9 mouse cellular contexts compared by ENCODE assay signal in genomic region chr3:100031291-100031690, GRCm38 (mm10).
DNase-seq lines count a peak whose midpoint lies in the region; ATAC-seq and TF ChIP-seq lines count a peak whose summit lies in the region.
"Had no signal": no experiment of that assay in that cellular context is flagged by ENCODE, and none has a peak within 500 bp of the region (broad histone marks: within the 10 kb centered on the region; RNA-seq: fewer than 3 reads in every experiment).

No protein-coding gene starts in this region.

- no peak overlapping the region for H3K4me2 ChIP-seq in kidney, embryonic 15.5 days
- H3K4me2 ChIP-seq: limb, embryonic 15.5 days had no signal

- H3K27ac ChIP-seq in kidney, embryonic 15.5 days, result no peak overlapping the region
- no peak overlapping the region for H3K27ac ChIP-seq in midbrain, embryonic 10.5 days (replicated peaks)
- H3K27ac ChIP-seq: limb, embryonic 15.5 days had no signal

- peak; percentile 66 for ATAC-seq in cerebellum, adult (ENCODE audit: insufficient number of reproducible peaks, low FRiP score, low TSS enrichment)
- ATAC-seq in kidney, embryonic 15.5 days (replicated peaks; ENCODE audit: low FRiP score), result 0 out of 2 replicates have a peak, but pooled peaks have one; percentile 22

- peak; percentile 39; the same call in 1 of the 2 replicates for TF ChIP-seq CTCF in brain, embryonic 14.5 days (IDR thresholded peaks at IDR 0.05; ENCODE audit: borderline replicate concordance, extremely low read depth, insufficient read depth, insufficient read length)

- no peak overlapping the region for H3K4me3 ChIP-seq in kidney, embryonic 15.5 days (replicated peaks)
- H3K4me3 ChIP-seq in midbrain, embryonic 10.5 days, result no peak overlapping the region
- H3K4me3 ChIP-seq: limb, embryonic 15.5 days had no signal

- H3K4me1 ChIP-seq in kidney, embryonic 15.5 days, result no peaks in the 10 kb centered on the region
- H3K4me1 ChIP-seq in midbrain, embryonic 10.5 days, result no peaks in the 10 kb centered on the region

- DNase-seq in cerebellum, adult 11 months, result no peak
- DNase-seq in kidney, adult 9 months, result no peak
- DNase-seq in brain, embryonic 14.5 days (ENCODE audit: low read depth), result peak; percentile 45
- peak; percentile 12 for DNase-seq in midbrain, embryonic 10.5 days (ENCODE audit: low spot score)
- DNase-seq in T-cell, adult 2 months (ENCODE audit: low spot score), result no peak
- no peak for DNase-seq in gastrocnemius, postnatal 10 days

- H3K9me3 ChIP-seq in kidney, embryonic 15.5 days (replicated peaks), result no peaks in the 10 kb centered on the region
- no peaks in the 10 kb centered on the region for H3K9me3 ChIP-seq in midbrain, embryonic 10.5 days (replicated peaks)
- H3K9me3 ChIP-seq: limb, embryonic 15.5 days had no signal

- no peak for TF ChIP-seq POLR2A in brain, embryonic 14.5 days (IDR thresholded peaks at IDR 0.05; ENCODE audit: borderline replicate concordance, extremely low read depth, insufficient read depth, insufficient read length, poor library complexity, severe bottlenecking)

- 49% methylated on average over 4 of the region's 4 CpGs for WGBS in kidney, embryonic 15.5 days
- WGBS in midbrain, embryonic 10.5 days, result 53% methylated on average over 4 of the region's 4 CpGs

- no peaks in the 10 kb centered on the region for H3K27me3 ChIP-seq in kidney, embryonic 15.5 days
- no peaks in the 10 kb centered on the region for H3K27me3 ChIP-seq in midbrain, embryonic 10.5 days (ENCODE audit: low read depth, poor library complexity, severe bottlenecking)
- H3K27me3 ChIP-seq: limb, embryonic 15.5 days had no signal

- H3K36me3 ChIP-seq in kidney, embryonic 15.5 days, result no peaks in the 10 kb centered on the region
- no peaks in the 10 kb centered on the region for H3K36me3 ChIP-seq in midbrain, embryonic 10.5 days
- H3K36me3 ChIP-seq: limb, embryonic 15.5 days had no signal

- H3K9ac ChIP-seq in kidney, embryonic 15.5 days, result no peak overlapping the region
- H3K9ac ChIP-seq: limb, embryonic 15.5 days had no signal

Comparison
In these comparisons a context has a peak if more than half of its experiments do, and no peak if none do; other contexts are left out.
1. DNase-seq: peak in brain, embryonic 14.5 days (single experiment) and midbrain, embryonic 10.5 days (single experiment); none in cerebellum, adult 11 months (single experiment), kidney, adult 9 months (single experiment), T-cell, adult 2 months (single experiment) and gastrocnemius, postnatal 10 days (single experiment).